Mouse (Mus musculus) left cerebral cortex, adult 9 months (tissue): ENCODE results near the gene Ppme1.
A peak's percentile ranks its signal among the peaks of the same experiment; 100 is the strongest.

Experiments
- DNase-seq, 2 experiments: peaks; one replicate each; pipeline ENCODE4 v3.0.0; 2022; ENCODE audit warnings: low spot score in 2 of 2

Gene Ppme1

GRCm38 (mm10) chr7:100327514-100327913 lies 44.6 kb downstream of the Ppme1 start:
- no peak for DNase-seq

- DNase-seq = peak in 1 of 2 experiments; percentile 61
These were observed 46.6 kb downstream of the Ppme1 start for GRCm38 (mm10) chr7:100325482-100325881.

DNA sequence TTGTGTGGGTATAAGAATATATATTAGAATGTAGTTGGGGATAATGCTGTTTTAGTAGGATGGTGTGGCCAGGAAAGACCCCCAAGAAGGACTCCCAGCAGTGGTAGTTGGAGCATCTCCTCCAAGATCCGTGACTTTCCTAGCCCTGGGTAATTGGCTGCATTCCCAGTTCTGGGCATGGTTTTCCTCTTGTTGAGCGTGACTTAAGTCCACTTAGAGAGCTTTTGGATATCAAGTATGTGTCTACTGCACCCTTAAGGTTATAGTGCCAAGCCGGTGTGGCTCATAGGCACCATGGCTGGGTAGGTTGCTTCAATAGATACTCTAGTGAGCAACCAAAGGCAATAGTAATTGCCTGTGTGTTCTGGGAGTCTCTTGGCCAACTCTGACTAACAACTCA lies 48.4 kb downstream of the Ppme1 start:
- DNase-seq = no peak

DNA sequence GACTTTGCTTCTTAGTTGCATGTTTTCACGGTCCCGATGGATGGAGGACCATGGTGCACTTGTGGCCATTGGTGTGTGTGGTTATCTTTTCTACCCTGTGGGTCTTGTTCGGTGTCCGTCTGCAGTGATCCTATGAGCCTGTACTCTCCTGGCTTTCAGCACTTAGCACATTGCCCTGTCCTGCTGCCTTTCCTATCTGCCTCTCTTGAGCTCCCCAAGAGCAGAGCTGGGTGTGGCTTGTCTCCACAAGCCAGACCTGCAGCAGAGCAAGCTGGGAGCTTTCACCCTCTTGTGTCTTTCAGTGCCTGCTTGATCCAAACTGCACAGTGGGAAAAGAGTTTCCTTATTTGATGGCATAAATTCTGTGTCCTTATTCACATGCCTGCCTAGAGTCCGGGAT lies 54.6 kb downstream of the Ppme1 start:
- DNase-seq = no peak

DNA sequence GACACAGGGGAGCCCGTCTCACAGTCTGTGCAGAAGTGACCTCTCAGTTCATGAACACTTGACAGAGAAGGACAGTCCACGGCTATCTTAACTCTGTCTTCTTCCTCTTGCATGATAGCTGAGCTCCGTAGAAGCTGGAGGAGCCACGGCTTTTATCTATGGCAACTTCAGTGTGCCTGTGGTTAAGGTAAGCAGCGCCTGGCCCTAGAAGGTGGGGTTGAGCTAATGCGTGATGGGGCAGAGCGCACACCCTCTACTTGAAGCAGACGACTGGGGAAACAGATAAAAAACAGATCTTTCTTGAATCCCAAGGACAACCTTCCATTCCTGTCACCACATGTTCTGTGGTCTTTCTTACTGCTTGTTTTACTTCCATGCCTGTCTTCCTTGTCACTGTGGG lies 55.2 kb downstream of the Ppme1 start:
- no peak for DNase-seq

- DNase-seq = no peak
These were observed 59.4 kb downstream of the Ppme1 start for GRCm38 (mm10) chr7:100312716-100313115.

DNA sequence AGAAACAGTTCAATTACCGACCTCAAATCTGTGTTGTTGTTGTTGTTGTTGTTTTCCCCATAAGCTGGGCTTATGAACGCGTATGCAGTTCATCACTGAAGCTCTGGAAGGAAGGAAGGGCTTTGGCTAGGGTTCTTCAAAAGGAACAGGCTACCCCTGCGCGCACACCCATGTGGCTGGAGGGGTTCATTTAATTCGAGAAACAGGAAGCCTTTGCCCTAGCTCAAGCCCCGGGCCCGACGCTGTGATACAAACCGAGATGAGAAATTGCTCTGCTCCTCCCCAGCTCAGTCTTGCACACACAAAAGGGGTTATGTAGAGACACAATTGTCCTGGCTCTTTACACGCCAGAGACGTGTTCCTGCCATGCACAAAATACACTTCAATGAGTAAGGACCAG lies 61.8 kb downstream of the Ppme1 start:
- DNase-seq = no peak

GRCm38 (mm10) chr7:100309679-100310078 lies 62.4 kb downstream of the Ppme1 start:
- DNase-seq = no peak

DNA sequence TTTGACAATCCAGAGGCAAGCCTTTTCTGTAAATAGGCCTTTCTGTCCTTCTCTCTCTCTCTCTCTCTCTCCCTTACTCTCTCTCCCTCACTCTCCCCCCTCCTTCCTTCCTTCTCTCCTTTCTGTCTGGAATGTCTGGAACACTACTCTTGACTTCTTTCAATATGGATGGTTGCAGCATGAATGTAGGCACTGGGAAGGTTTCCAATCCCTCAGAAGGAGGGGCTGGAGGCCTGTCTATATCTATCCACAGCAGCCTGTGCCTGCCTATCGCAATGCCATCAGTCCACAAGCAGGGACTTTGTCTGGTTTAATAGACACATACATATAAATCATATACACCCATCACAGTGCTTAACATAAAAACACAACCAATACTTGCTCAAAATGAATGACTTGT lies 62.9 kb downstream of the Ppme1 start:
- no peak for DNase-seq

DNA sequence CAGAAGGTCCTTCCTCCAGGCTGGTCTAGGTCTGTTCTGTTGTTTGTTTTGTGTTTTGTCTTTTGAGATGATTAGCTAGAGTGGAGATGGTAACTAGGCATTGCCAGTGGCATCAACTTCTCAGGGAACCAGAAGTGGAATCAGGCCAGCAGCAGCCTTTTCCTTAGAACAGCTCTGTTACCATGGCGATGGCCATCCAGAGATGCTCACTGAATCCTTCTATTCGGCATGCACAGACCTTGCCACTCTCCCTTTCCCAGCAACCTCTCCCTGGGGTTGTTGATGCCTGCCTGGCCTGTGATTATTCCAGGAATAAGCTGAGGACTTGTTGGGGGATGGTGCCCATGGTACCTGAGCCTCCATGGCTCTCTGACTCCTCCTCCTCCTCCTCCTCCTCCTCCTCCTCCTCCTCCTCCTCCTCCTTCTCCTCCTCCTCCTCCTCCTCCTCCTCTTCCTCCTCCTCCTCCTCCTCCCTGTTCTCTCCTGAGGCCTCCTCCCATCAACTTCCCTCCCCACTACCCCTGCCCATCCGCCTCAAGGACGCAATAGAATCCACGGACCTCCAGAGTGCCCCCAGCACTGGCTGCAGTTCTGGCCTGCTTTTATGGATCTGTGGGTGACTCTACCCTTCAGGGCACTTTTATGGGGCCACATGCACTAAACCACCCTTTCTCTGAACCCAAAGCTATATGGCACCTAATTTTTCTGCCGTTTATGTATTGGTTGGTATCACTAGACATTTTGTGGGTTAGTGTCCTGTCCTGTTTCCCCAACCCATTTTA lies 64.0 kb downstream of the Ppme1 start:
- peak; percentile 35 to 73 for DNase-seq

GRCm38 (mm10) chr7:100305894-100306293 lies 66.2 kb downstream of the Ppme1 start:
- no peak for DNase-seq

GRCm38 (mm10) chr7:100302316-100302715 lies 69.8 kb downstream of the Ppme1 start:
- DNase-seq = peak; percentile 48 to 78

DNA sequence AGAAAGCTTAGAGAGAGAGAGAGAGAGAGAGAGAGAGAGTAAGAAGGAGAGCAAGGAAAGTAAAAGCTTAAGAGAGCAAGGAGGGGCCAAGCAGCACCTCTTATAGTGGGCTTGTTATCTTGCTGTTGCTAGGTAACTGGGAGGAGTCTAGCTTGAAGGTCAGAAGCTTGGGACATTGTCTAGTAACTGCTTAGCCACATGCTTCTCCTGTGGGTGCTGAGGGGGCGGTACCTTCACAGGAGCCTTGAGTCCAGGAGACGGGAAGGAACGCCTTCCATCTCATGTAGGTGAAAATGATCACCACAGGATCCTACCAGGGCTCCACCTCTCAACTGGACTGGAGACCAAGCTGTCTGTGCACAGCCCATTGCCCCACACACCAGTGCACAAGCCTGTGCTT lies 70.7 kb downstream of the Ppme1 start:
- no peak for DNase-seq

GRCm38 (mm10) chr7:100298861-100299510 lies 73.1 kb downstream of the Ppme1 start:
- no peak for DNase-seq

- DNase-seq = no peak
These were observed 75.4 kb downstream of the Ppme1 start for GRCm38 (mm10) chr7:100296699-100297098.

DNA sequence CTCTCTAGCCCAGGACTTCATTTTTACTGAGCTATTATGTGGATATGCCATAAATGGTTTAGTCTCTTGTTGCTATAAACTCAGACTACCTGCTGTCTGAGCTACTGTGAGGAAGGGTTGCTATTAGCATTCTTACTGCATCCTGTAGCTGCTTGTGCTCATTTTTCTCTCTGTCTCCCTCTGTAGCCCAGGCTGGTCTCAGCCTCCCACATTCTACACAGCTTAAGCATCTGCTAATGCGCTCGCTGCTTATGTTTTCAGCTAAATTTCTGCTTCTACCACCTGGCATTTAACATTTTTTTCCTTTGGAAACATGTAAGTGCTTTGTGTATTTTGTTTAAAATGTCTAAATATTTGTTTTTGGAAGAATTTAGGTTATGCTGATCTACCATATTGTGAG lies 76.4 kb downstream of the Ppme1 start:
- DNase-seq = no peak

- DNase-seq = no peak
These were observed 78.6 kb downstream of the Ppme1 start for GRCm38 (mm10) chr7:100293546-100293945.

- no peak for DNase-seq
These were observed 83.5 kb downstream of the Ppme1 start for GRCm38 (mm10) chr7:100288622-100289021.

DNA sequence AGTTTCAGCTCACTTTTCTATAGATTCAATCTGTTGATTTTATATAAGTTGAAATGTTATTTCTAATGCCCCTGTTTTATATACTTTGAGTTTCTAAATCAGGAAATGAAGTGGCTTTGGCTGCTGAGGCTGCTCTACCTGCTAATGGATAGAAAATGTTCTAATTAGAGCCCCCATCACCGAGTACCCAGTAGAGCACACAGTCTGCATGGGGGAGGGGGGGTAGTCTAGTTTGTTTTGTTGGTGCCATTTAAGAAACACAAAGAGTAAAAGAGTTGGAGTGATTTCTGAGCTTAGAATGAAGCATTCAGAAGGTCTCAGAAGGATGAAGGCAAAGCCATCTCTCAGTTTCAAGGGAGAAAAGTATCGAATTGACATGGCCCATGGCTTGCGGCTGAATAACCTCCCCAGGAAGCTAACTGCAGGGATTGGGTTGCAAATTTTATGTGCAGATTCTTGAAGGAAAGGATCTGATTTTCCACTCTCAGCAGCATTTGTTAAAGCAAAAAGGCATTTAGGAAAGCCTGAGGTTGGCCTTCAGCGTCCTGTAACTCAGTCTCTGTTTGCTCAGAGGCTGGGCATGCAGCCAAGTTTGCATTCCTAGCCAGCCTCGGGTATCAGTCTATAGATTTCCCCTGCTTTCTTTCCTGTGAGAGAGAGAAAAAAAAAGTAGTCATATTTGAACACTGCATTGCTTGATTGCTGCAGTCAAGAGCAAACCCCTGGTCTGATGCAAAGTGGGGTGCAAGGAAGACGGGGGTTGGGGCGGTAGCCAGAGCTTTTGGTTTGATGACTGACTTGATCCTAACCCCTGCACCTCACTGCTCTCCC lies 84.1 kb downstream of the Ppme1 start:
- no peak for DNase-seq

DNA sequence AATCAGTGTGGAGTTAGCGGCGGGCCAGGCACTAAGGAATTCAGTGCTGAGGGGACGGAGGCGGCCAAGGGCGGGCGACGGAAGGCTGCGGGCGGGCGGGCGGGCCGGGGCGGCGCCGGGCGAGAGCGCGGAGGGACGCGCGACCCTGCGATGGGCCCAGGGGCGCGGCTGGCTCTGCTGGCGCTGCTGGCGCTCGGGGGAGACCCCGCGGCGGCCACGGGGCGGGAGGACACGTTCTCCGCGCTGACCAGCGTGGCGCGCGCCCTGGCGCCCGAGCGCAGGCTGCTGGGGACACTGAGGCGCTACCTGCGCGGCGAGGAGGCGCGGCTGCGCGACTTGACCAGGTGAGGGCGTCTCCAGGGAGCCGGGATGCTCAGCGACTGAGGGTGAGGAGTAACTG lies 86.7 kb downstream of the Ppme1 start, which contains the start of gene P4ha3:
P4ha3 (plus strand) TSS at position 138 of the 400 bp plus-strand sequence.
- no peak for DNase-seq

- DNase-seq = no peak
These were observed 88.8 kb downstream of the Ppme1 start for GRCm38 (mm10) chr7:100283298-100283697.

GRCm38 (mm10) chr7:100281596-100281995 lies 90.5 kb downstream of the Ppme1 start:
- DNase-seq = no peak
